Mouse (Mus musculus): ENCODE results near the gene Etl4. TPM values are rescaled to one million over a fixed set of nuclear protein-coding genes. Genes with fewer than 3 reads are reported as not detected.

The Etl4 gene
- polyA plus RNA-seq, 1 experiment from 2014 or later = 2.5 TPM

DNA sequence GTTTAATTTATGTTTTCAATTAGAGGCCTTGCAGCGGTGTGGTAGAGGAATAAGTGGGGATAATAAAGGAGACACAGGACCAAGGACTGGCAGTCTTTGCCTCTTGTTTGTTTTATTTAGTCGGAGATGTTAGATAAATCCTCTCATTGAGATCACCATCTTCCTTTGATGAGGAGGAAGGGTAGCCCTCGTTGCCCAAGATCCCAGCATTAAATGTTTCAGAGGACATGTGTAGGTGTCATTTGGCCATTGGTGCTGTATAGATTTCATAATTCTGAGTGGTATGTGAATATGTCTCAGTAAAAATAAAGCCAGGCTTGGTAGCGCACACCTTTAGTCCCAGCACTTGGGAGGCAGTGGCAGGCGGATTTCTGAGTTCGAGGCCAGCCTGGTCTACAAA is 508.4 kb downstream of the Etl4 start:
- ATAC-seq (ENCODE audit: low FRiP score, low TSS enrichment) (no peak), DNase-seq (no peak)
- peaks cover 3% of the 10 kb centered on the region; the same call in 1 of the 2 replicates for H3K4me1 ChIP-seq (ENCODE audit: control insufficient read depth, insufficient read depth, low read length)
- H3K27me3 ChIP-seq (ENCODE audit: control insufficient read depth, insufficient read depth, low read length) = no peaks in the 10 kb centered on the region
- no peak overlapping the region for H3K4me3 ChIP-seq (replicated peaks; ENCODE audit: low read depth, low read length)
- no peak overlapping the region for H3K9ac ChIP-seq (replicated peaks; ENCODE audit: low read length)
- WGBS = 87% methylated on average over 6 of the region's 6 CpGs
- no peaks in the 10 kb centered on the region for H3K36me3 ChIP-seq (ENCODE audit: control insufficient read depth, insufficient read depth, low read length)
- no peak overlapping the region for H3K4me2 ChIP-seq (ENCODE audit: low read length)
- H3K9me3 ChIP-seq (ENCODE audit: control insufficient read depth, low read length) = no peaks in the 10 kb centered on the region
- no peak overlapping the region for H3K27ac ChIP-seq (replicated peaks; ENCODE audit: low read depth, low read length)

DNA sequence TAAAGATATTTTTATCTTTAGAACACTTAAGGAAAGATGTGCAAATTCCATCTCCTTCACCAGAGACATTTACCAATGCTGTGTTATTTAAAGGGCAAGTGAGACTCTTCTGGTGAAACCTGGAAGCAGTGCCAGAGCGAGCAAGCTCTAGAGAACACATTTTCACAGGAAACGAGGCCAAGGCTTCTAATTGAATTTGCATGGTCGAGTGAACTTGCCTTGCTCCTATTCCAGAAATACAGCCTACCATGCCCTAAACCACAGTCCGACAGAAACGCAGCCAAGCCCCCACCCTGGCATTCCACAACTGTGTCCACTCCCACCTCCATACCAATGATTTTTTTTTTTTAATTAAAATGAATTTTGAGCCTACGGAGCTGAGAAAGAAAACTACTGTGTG is 510.4 kb downstream of the Etl4 start:
- Histone ChIP-seq H3K4me3 (replicated peaks; ENCODE audit: low read depth, low read length) (no peak overlapping the region), H3K9ac (replicated peaks; ENCODE audit: low read length) (no peak overlapping the region), H3K4me2 (ENCODE audit: low read length) (no peak overlapping the region), H3K27me3 (ENCODE audit: control insufficient read depth, insufficient read depth, low read length) (no peaks in the 10 kb centered on the region), H3K4me1 (ENCODE audit: control insufficient read depth, insufficient read depth, low read length) (peaks cover 3% of the 10 kb centered on the region; the same call in 1 of the 2 replicates), H3K27ac (replicated peaks; ENCODE audit: low read depth, low read length) (no peak overlapping the region), H3K36me3 (ENCODE audit: control insufficient read depth, insufficient read depth, low read length) (no peaks in the 10 kb centered on the region), H3K9me3 (ENCODE audit: control insufficient read depth, low read length) (no peaks in the 10 kb centered on the region)
- peak; percentile 42 for DNase-seq
- WGBS = 37% methylated on average over 6 of the region's 6 CpGs
- no peak for ATAC-seq (ENCODE audit: low FRiP score, low TSS enrichment)

DNA sequence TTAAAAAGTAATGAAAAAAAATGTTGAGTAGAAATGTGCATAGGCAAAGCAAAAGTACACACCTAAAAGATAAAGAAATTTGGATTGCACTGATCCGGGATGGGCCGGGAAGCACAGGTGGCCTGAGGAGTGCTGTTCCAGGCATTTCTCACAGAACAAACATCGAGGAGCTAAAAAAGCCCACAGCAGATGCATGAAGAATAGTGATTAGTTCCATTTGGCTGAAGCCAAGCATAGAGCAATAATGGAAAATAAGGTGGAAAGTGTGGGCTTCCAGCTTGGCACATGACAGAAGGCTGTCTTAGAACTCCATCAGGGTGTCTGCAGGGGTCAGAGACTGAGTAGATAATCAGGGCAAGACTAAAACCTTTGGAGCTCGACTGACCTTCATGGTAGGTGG is 512.7 kb downstream of the Etl4 start:
- no peak for ATAC-seq (ENCODE audit: low FRiP score, low TSS enrichment)
- 32% methylated on average over 4 of the region's 4 CpGs for WGBS
- Histone ChIP-seq H3K36me3 (ENCODE audit: control insufficient read depth, insufficient read depth, low read length) (no peaks in the 10 kb centered on the region), H3K27me3 (ENCODE audit: control insufficient read depth, insufficient read depth, low read length) (no peaks in the 10 kb centered on the region), H3K9me3 (ENCODE audit: control insufficient read depth, low read length) (no peaks in the 10 kb centered on the region), H3K4me3 (replicated peaks; ENCODE audit: low read depth, low read length) (no peak overlapping the region), H3K4me2 (ENCODE audit: low read length) (no peak overlapping the region), H3K9ac (replicated peaks; ENCODE audit: low read length) (no peak overlapping the region), H3K27ac (replicated peaks; ENCODE audit: low read depth, low read length) (no peak overlapping the region), H3K4me1 (ENCODE audit: control insufficient read depth, insufficient read depth, low read length) (peaks cover under 1% of the 10 kb centered on the region; the same call in 1 of the 2 replicates)
- no peak for DNase-seq

DNA sequence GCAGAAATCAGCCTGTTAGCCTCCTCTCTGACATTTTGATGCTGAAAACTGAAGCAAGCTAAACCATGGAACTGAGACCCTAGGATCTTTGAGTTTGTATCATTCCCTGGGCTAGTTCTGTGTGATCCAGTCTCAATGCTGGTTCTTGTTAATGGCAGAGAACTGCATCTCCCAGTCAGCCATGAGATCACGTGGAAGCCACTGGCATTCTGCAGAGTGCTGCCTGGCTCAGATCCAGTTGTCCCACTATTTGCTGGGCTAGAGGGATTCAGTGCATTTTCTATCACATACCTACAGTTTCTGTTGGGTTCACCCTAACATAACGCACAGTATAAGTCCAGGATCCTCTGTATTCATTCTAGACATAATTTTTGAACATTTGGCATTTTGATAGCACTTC is 524.1 kb downstream of the Etl4 start:
- Histone ChIP-seq H3K27ac (replicated peaks; ENCODE audit: low read depth, low read length) (no peak overlapping the region), H3K9ac (replicated peaks; ENCODE audit: low read length) (no peak overlapping the region), H3K36me3 (ENCODE audit: control insufficient read depth, insufficient read depth, low read length) (no peaks in the 10 kb centered on the region), H3K4me3 (replicated peaks; ENCODE audit: low read depth, low read length) (no peak overlapping the region), H3K4me1 (ENCODE audit: control insufficient read depth, insufficient read depth, low read length) (no peaks in the 10 kb centered on the region), H3K27me3 (ENCODE audit: control insufficient read depth, insufficient read depth, low read length) (no peaks in the 10 kb centered on the region), H3K9me3 (ENCODE audit: control insufficient read depth, low read length) (no peaks in the 10 kb centered on the region), H3K4me2 (ENCODE audit: low read length) (no peak overlapping the region)
- no peak for ATAC-seq (ENCODE audit: low FRiP score, low TSS enrichment)
- WGBS = 92% methylated on average over 2 of the region's 2 CpGs
- no peak for DNase-seq

DNA sequence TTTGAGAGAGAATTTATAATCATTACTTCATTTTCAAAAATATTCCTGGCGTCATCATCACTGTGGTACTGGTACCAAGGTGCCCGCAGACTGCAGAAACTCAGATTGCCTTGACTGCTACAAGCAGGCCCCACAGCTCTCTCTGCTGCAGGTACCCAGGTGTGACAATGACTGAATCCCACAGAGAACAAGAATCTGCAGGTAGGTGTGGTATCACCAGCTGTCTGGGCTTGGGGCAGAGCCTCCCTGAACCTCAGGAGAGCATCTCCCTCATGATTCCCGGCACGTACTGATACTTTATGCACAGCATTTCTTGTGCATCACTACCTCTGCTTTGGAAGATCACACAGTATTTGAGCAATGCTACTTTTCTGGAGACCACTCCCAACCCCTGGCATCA is 526.0 kb downstream of the Etl4 start:
- Histone ChIP-seq H3K9me3 (ENCODE audit: control insufficient read depth, low read length) (no peaks in the 10 kb centered on the region), H3K4me1 (ENCODE audit: control insufficient read depth, insufficient read depth, low read length) (no peaks in the 10 kb centered on the region), H3K36me3 (ENCODE audit: control insufficient read depth, insufficient read depth, low read length) (no peaks in the 10 kb centered on the region), H3K4me3 (replicated peaks; ENCODE audit: low read depth, low read length) (no peak overlapping the region), H3K27ac (replicated peaks; ENCODE audit: low read depth, low read length) (no peak overlapping the region), H3K9ac (replicated peaks; ENCODE audit: low read length) (no peak overlapping the region), H3K27me3 (ENCODE audit: control insufficient read depth, insufficient read depth, low read length) (no peaks in the 10 kb centered on the region), H3K4me2 (ENCODE audit: low read length) (no peak overlapping the region)
- WGBS = 85% methylated on average over 4 of the region's 4 CpGs
- no peak for DNase-seq
- no peak for ATAC-seq (ENCODE audit: low FRiP score, low TSS enrichment)

DNA sequence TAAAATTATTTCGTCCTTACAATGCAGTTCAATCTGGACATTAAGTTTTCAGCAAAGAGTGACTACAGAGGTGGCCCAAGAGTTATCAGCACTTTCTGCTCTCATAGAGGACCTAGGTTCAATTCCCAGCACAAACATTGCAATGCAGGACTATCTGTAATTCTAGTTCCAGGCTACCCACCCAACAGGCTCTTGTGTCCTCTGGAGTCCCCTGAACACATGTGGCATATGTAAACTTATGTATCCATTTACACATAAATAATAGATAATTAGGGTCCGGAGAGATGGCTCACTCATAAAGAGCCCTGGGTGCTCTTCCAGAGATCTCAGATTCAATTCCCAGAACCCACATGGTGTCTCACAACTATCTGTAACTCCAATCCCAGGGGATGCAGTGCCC is 533.2 kb downstream of the Etl4 start:
- Histone ChIP-seq H3K27ac (replicated peaks; ENCODE audit: low read depth, low read length) (no peak overlapping the region), H3K4me3 (replicated peaks; ENCODE audit: low read depth, low read length) (no peak overlapping the region), H3K4me1 (ENCODE audit: control insufficient read depth, insufficient read depth, low read length) (no peaks in the 10 kb centered on the region), H3K9ac (replicated peaks; ENCODE audit: low read length) (no peak overlapping the region), H3K9me3 (ENCODE audit: control insufficient read depth, low read length) (no peaks in the 10 kb centered on the region), H3K27me3 (ENCODE audit: control insufficient read depth, insufficient read depth, low read length) (no peaks in the 10 kb centered on the region), H3K4me2 (ENCODE audit: low read length) (no peak overlapping the region), H3K36me3 (ENCODE audit: control insufficient read depth, insufficient read depth, low read length) (no peaks in the 10 kb centered on the region)
- DNase-seq (no peak), ATAC-seq (ENCODE audit: low FRiP score, low TSS enrichment) (no peak)
- WGBS = 91% methylated on average over 2 of the region's 2 CpGs

DNA sequence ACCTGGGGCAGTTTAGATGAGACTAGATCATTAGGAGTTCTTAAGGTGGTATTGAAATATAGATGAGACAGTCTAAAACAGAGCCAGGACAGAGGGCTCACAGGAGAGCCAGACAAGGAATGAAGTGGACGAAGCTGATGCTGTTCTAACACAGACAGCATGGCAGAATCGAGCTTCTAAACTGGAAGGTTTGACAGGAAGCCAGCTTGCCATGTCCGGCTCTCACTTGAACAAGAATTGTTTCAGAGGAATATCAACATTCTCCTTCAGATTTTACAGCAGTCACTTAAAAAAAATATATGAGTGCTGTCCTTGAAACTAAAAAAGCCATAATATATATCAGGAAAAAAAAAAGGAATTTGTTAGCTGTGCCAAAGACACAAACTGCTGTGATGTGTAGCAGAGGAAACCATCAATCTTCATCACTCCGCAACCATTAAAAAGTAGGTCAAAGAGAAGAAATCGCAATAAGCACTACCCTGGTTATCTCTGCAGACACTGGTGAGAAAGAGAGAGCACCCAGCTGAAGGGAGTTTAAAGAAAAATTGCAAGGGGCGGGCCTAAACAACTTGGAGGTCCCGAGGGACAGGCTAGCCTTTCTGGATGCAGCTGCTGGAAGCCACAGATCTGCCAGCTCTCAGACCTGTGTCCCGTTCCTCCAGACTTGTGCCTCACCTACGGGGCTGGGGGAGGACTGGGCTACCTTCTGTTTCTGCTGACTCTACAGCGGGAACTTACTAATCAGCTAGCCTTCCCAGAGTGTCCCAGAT is 534.3 kb downstream of the Etl4 start:
- ATAC-seq (ENCODE audit: low FRiP score, low TSS enrichment) (no peak), DNase-seq (no peak)
- Histone ChIP-seq H3K36me3 (ENCODE audit: control insufficient read depth, insufficient read depth, low read length) (no peaks in the 10 kb centered on the region), H3K27ac (replicated peaks; ENCODE audit: low read depth, low read length) (no peak overlapping the region), H3K4me1 (ENCODE audit: control insufficient read depth, insufficient read depth, low read length) (no peaks in the 10 kb centered on the region), H3K4me3 (replicated peaks; ENCODE audit: low read depth, low read length) (no peak overlapping the region), H3K4me2 (ENCODE audit: low read length) (no peak overlapping the region), H3K27me3 (ENCODE audit: control insufficient read depth, insufficient read depth, low read length) (no peaks in the 10 kb centered on the region), H3K9ac (replicated peaks; ENCODE audit: low read length) (no peak overlapping the region), H3K9me3 (ENCODE audit: control insufficient read depth, low read length) (no peaks in the 10 kb centered on the region)
- 77% methylated on average over 10 of the region's 10 CpGs for WGBS

DNA sequence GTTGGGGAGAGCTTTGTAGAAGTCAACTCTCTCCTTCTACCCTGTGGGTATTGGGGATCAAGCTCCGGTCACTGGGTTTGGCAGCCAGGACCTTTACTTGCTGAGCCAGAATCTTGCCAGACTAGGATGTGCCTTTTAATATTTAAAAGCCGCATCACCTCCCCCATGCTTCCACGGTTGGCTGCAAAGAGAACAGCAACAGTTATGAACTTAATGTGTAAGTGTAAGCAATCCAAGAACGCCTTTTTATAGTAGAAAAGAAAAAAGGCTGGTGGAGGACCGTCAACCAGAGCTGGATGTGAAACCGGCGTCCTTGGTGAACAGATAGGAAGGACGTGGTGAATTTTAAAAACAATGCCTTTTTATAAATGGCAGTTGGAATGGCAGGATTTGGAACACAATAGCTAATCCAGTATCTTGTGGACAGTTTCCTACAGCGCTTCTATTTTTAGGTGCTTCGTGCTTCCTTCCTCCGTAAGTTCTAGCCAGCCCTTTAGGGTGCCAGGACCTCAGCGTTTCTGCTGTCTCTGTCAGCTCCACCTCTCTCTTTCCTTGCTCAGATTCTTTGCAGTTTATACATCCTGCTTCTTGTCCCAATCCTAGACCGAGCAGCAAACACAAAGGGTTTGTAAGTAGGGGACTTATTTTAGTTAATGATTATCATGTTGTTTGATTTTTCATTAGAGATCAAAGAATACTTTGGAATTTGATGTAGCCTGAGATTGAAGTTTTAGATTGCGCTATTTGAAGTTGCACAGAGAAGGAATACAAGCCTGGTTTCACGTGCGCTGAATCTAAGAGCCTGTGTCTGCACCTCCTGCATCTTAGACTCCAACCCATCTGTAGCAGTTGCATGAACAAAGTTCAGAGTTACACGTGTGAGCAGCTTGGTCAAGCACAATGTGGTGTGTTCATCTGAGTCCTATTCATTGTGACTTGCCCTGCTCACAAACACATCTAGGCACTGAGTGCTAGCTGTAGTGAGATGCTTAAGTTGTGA is 535.9 kb downstream of the Etl4 start:
- no peak for ATAC-seq (ENCODE audit: low FRiP score, low TSS enrichment)
- no peak for DNase-seq

More for the DNA sequence above, 535.9 kb downstream of the Etl4 start:
- Histone ChIP-seq H3K9ac (replicated peaks; ENCODE audit: low read length) (no peak overlapping the region), H3K27me3 (ENCODE audit: control insufficient read depth, insufficient read depth, low read length) (no peaks in the 10 kb centered on the region), H3K9me3 (ENCODE audit: control insufficient read depth, low read length) (no peaks in the 10 kb centered on the region), H3K27ac (replicated peaks; ENCODE audit: low read depth, low read length) (no peak overlapping the region), H3K4me2 (ENCODE audit: low read length) (no peak overlapping the region), H3K4me1 (ENCODE audit: control insufficient read depth, insufficient read depth, low read length) (no peaks in the 10 kb centered on the region), H3K4me3 (replicated peaks; ENCODE audit: low read depth, low read length) (no peak overlapping the region), H3K36me3 (ENCODE audit: control insufficient read depth, insufficient read depth, low read length) (no peaks in the 10 kb centered on the region)
- 63% methylated on average over 17 of the region's 17 CpGs for WGBS

Data from midbrain, embryonic 14.5 days (tissue).